Mouse (Mus musculus): Measurements from ENCODE around the gene Cd4.

DNA sequence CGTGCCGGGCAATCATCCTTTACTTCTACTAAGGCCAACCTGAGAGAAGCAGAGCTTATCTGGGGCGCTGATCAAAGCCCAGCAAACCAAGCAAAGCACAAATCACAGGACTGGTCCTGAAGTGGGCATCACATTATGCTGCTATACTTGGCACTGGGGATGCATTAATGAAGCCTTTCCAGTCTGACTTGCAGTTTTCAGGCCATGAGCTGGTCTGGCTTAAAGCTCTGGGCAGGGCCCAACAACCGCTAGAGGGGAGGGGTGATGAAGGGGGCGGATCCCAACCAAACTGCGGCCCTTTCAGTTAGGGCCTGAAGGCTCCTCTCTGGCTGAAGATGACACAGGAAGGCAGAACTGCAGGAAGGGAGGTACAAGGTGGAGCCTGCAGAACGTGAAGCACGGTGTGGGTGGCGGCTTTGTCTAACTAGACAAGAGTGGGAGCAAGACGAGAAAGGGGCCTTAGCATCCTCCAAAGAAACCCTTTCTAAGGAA lies 59.9 kb downstream of the Cd4 start:
- no peak for TF ChIP-seq CTCF (IDR thresholded peaks at IDR 0.05; ENCODE audit: control insufficient read depth, insufficient read depth, low read length)
- TF ChIP-seq POLR2A (IDR thresholded peaks at IDR 0.05; ENCODE audit: borderline replicate concordance, control insufficient read depth, low read depth, low read length), result no peak
